In the genomic region with DNA sequence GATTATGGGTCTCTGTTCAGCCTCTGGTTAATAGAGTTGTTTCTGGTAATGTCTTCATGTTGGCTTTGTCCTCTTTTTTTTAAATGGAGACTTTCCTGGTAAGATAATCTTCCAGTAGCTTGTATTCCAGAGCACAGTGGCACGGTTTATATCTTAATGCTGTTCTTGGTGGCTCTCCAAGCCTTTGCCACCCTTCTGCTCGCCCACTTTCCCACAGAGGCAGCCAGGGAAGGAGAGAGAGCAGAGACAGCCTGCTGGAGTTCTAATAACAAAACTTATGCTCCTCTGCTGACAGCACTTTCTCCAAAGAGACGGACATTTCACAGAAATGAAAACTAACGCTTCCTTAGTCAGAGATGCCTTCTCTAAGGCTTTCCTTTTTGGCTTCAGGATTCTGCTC, we compare ENCODE assay signal across 20 mouse cellular contexts. TPM values are rescaled to one million over a fixed set of nuclear protein-coding genes. Genes with fewer than 3 reads are reported as not detected.
DNase-seq lines count a peak whose midpoint lies in the region; ATAC-seq and TF ChIP-seq lines count a peak whose summit lies in the region.
"Had no signal": no experiment of that assay in that cellular context is flagged by ENCODE, and none has a peak within 500 bp of the region (broad histone marks: within the 10 kb centered on the region; RNA-seq: fewer than 3 reads in every experiment).

No protein-coding gene starts in this region.

- H3K27me3 ChIP-seq in heart, embryonic 15.5 days: no peaks in the 10 kb centered on the region
- H3K27me3 ChIP-seq in kidney, embryonic 14.5 days (ENCODE audit: control insufficient read depth, insufficient read depth, low read length): no peaks in the 10 kb centered on the region
- H3K27me3 ChIP-seq: Patski had no signal

- H3K36me3 ChIP-seq in heart, embryonic 15.5 days: no peaks in the 10 kb centered on the region
- H3K36me3 ChIP-seq in kidney, embryonic 14.5 days (ENCODE audit: control insufficient read depth, insufficient read depth, low read length): no peaks in the 10 kb centered on the region; the same call in 1 of the 2 replicates

- H3K4me3 ChIP-seq in heart, embryonic 15.5 days: no peak overlapping the region
- no peak overlapping the region for H3K4me3 ChIP-seq in left cerebral cortex, adult 2 months
- H3K4me3 ChIP-seq in kidney, embryonic 14.5 days (ENCODE audit: low read length): no peak overlapping the region
- H3K4me3 ChIP-seq: embryonic facial prominence, embryonic 10.5 days had no signal

- intact Hi-C loops in left cerebral cortex, adult 2 months (cut with DNase I): no loop called here

- H3K4me2 ChIP-seq in heart, embryonic 15.5 days: no peak overlapping the region
- H3K4me2 ChIP-seq in kidney, embryonic 14.5 days (replicated peaks; ENCODE audit: low read depth, low read length): no peak overlapping the region
- H3K4me2 ChIP-seq: hindbrain, embryonic 14.5 days had no signal

- no peak for TF ChIP-seq CTCF in left cerebral cortex, adult 2 months (IDR thresholded peaks at IDR 0.05)

- H3K9ac ChIP-seq in heart, embryonic 15.5 days: no peak overlapping the region
- no peak overlapping the region for H3K9ac ChIP-seq in kidney, embryonic 14.5 days (ENCODE audit: low read depth, low read length)
- H3K9ac ChIP-seq: hindbrain, embryonic 14.5 days had no signal

- no peaks in the 10 kb centered on the region for H3K9me3 ChIP-seq in heart, embryonic 15.5 days (replicated peaks)
- no peaks in the 10 kb centered on the region for H3K9me3 ChIP-seq in kidney, embryonic 14.5 days (ENCODE audit: control insufficient read depth, low read length)
- H3K9me3 ChIP-seq: embryonic facial prominence, embryonic 10.5 days had no signal

- 0 out of 2 replicates have a peak overlapping the region, but pooled peaks have one; percentile 43 for H3K27ac ChIP-seq in heart, embryonic 15.5 days
- H3K27ac ChIP-seq in left cerebral cortex, adult 2 months: peak overlapping the region; percentile 19; the same call in 1 of the 2 replicates
- no peak overlapping the region for H3K27ac ChIP-seq in kidney, embryonic 14.5 days (ENCODE audit: low read depth, low read length)
- H3K27ac ChIP-seq: embryonic facial prominence, embryonic 10.5 days; hindbrain, embryonic 14.5 days had no signal

- WGBS in heart, embryonic 15.5 days: 63% methylated on average over 4 of the region's 4 CpGs
- WGBS in kidney, embryonic 14.5 days: 84% methylated on average over 4 of the region's 4 CpGs

- DNase-seq in heart, adult 9 months (ENCODE audit: low spot score in 2 of 2): no peak
- DNase-seq in layer of hippocampus, adult 9-11 months: peak; percentile 57
- no peak for DNase-seq in layer of hippocampus, postnatal 25 days (ENCODE audit: extremely low spot score in 1 of 2, low spot score in 1 of 2)
- DNase-seq in left cerebral cortex, adult 2 months (ENCODE audit: extremely low spot score in 1 of 2, low spot score in 2 of 2): peak; percentile 18 to 36
- DNase-seq in right cerebral cortex, postnatal 36 days (ENCODE audit: low spot score in 2 of 2): peak; percentile 24 to 54
- DNase-seq: adrenal gland, postnatal 25 days; cerebellum, adult 2 months; gastrocnemius, postnatal 10 days; heart, postnatal 10 days; kidney, adult 11 months; kidney, postnatal 14 days; lung, adult 18-20 months; thymus, adult 2 months had no signal

- no peak for ATAC-seq in heart, embryonic 15.5 days (replicated peaks; ENCODE audit: insufficient number of reproducible peaks, insufficient read depth, low FRiP score, low read depth)
- no peak for ATAC-seq in kidney, embryonic 14.5 days (ENCODE audit: low FRiP score, low TSS enrichment)
- ATAC-seq: activated CD4-positive, CD25-positive, alpha-beta regulatory T cell, adult 4 months; forebrain, embryonic 14.5 days; Patski had no signal

- peaks cover 26% of the 10 kb centered on the region for H3K4me1 ChIP-seq in heart, embryonic 15.5 days (replicated peaks)
- no peaks in the 10 kb centered on the region for H3K4me1 ChIP-seq in kidney, embryonic 14.5 days (ENCODE audit: control insufficient read depth, insufficient read depth, low read length)
- H3K4me1 ChIP-seq: embryonic facial prominence, embryonic 10.5 days had no signal

RNA-seq across cellular contexts. Expression of a gene that starts 6.8 kb away (rescaled TPM):
- 13.0 and 14.8 TPM in 2 replicates for polyA plus RNA-seq in heart, embryonic 15.5 days (2015; fragmentation: Nextera tagmentation; extraction: Ambion mirVana)
- 10 to 100 TPM; 36.6 to 37.8 TPM for total RNA-seq in layer of hippocampus, postnatal 25 days (2021)
- total RNA-seq in left cerebral cortex, adult 2 months (2021): 10 to 100 TPM; 44.6 to 48.9 TPM
- 10.7 and 13.1 TPM in 2 replicates for polyA plus RNA-seq in kidney, embryonic 14.5 days (2014; fragmentation: Nextera tagmentation; extraction: Ambion mirVana)

Comparison
In these comparisons a context has a peak if more than half of its experiments do, and no peak if none do; other contexts are left out.
1. DNase-seq: peak in layer of hippocampus, adult 9-11 months (single experiment), left cerebral cortex, adult 2 months (2 of 2) and right cerebral cortex, postnatal 36 days (2 of 2); none in heart, adult 9 months (0 of 2) and layer of hippocampus, postnatal 25 days (0 of 2).